Mouse (Mus musculus): Measurements from ENCODE around the gene Cyba. TPM values are rescaled to one million over a fixed set of nuclear protein-coding genes. Genes with fewer than 3 reads are reported as not detected.
A peak's percentile ranks its signal among the peaks of the same experiment; 100 is the strongest.

Cyba gene
- polyA plus RNA-seq, 1 experiment from 2014 or later, result 33.6 TPM

GRCm38 (mm10) chr8:122443262-122444006 lies 10.7 kb upstream of the Cyba start, which contains the start of gene Mvd:
Gene Mvd (minus strand): TSS chr8:122443422.
- ATAC-seq (replicated peaks), result peak; percentile 98
- under 1% methylated on average over 47 of the region's 47 CpGs for WGBS
- H3K9ac ChIP-seq, result peak within 1 kb of the TSS; percentile 94
- H3K27ac ChIP-seq, result peak within 1 kb of the TSS; percentile 98
- H3K36me3 ChIP-seq (replicated peaks), result no peaks in the 10 kb centered on the region; the same call in 1 of the 2 replicates
- no peaks in the 10 kb centered on the region for H3K27me3 ChIP-seq (replicated peaks)
- H3K4me3 ChIP-seq, result peak within 1 kb of the TSS; percentile 78
- peak within 1 kb of the TSS; percentile 92 for H3K4me2 ChIP-seq
- H3K4me1 ChIP-seq, result peaks cover 30% of the 10 kb centered on the region
- no peaks in the 10 kb centered on the region for H3K9me3 ChIP-seq

- Histone ChIP-seq H3K4me2 (peak overlapping the region; percentile 92), H3K9ac (peak overlapping the region; percentile 79), H3K9me3 (no peaks in the 10 kb centered on the region), H3K27ac (peak overlapping the region; percentile 87), H3K4me1 (peaks cover 30% of the 10 kb centered on the region), H3K4me3 (peak overlapping the region; percentile 78), H3K27me3 (replicated peaks) (no peaks in the 10 kb centered on the region), H3K36me3 (replicated peaks) (peaks cover 5% of the 10 kb centered on the region; the same call in 1 of the 2 replicates)
- ATAC-seq (replicated peaks), result peak; percentile 25
- under 1% methylated on average over 12 of the region's 12 CpGs for WGBS
Observed at GRCm38 (mm10) chr8:122442781-122443180, 10.1 kb upstream of the Cyba start.

- H3K36me3 ChIP-seq (replicated peaks), result peaks cover 7% of the 10 kb centered on the region; the same call in 1 of the 2 replicates
- H3K27ac ChIP-seq, result peak overlapping the region; percentile 87
- H3K9me3 ChIP-seq, result no peaks in the 10 kb centered on the region
- H3K4me3 ChIP-seq, result peak overlapping the region; percentile 78
- peaks cover 30% of the 10 kb centered on the region for H3K4me1 ChIP-seq
- ATAC-seq (replicated peaks), result no peak
- no peaks in the 10 kb centered on the region for H3K27me3 ChIP-seq (replicated peaks)
- H3K9ac ChIP-seq, result peak overlapping the region; percentile 79
- 12% methylated on average over 7 of the region's 7 CpGs for WGBS
- peak overlapping the region; percentile 92 for H3K4me2 ChIP-seq
Observed at GRCm38 (mm10) chr8:122442356-122442755, 9.6 kb upstream of the Cyba start.

- 95% methylated on average over 1 of the region's 1 CpGs for WGBS
Observed at GRCm38 (mm10) chr8:122441326-122441725, 8.6 kb upstream of the Cyba start.

GRCm38 (mm10) chr8:122439336-122439735 lies 6.6 kb upstream of the Cyba start:
- Histone ChIP-seq H3K27me3 (replicated peaks) (no peaks in the 10 kb centered on the region), H3K4me1 (peaks cover 14% of the 10 kb centered on the region), H3K9me3 (no peaks in the 10 kb centered on the region), H3K9ac (no peak overlapping the region), H3K4me3 (no peak overlapping the region), H3K27ac (no peak overlapping the region), H3K36me3 (replicated peaks) (peaks cover 25% of the 10 kb centered on the region), H3K4me2 (no peak overlapping the region)
- WGBS, result 95% methylated on average over 16 of the region's 16 CpGs
- ATAC-seq (replicated peaks), result no peak

More at GRCm38 (mm10) chr8:122441326-122441725, 8.6 kb upstream of the Cyba start:
- Histone ChIP-seq H3K9ac (no peak overlapping the region), H3K36me3 (replicated peaks) (peaks cover 12% of the 10 kb centered on the region; the same call in 1 of the 2 replicates), H3K4me2 (no peak overlapping the region), H3K9me3 (no peaks in the 10 kb centered on the region), H3K27ac (no peak overlapping the region), H3K4me3 (no peak overlapping the region), H3K27me3 (replicated peaks) (no peaks in the 10 kb centered on the region), H3K4me1 (peaks cover 30% of the 10 kb centered on the region)
- ATAC-seq (replicated peaks), result no peak

GRCm38 (mm10) chr8:122437708-122438331 lies 5.1 kb upstream of the Cyba start:
- H3K4me3 ChIP-seq, result no peak overlapping the region
- no peaks in the 10 kb centered on the region for H3K9me3 ChIP-seq
- H3K4me1 ChIP-seq, result peaks cover 12% of the 10 kb centered on the region
- no peaks in the 10 kb centered on the region for H3K27me3 ChIP-seq (replicated peaks)
- no peak for ATAC-seq (replicated peaks)
- H3K4me2 ChIP-seq, result no peak overlapping the region
- H3K9ac ChIP-seq, result no peak overlapping the region
- H3K27ac ChIP-seq, result no peak overlapping the region
- WGBS, result 91% methylated on average over 13 of the region's 13 CpGs
- H3K36me3 ChIP-seq (replicated peaks), result peaks cover 26% of the 10 kb centered on the region

GRCm38 (mm10) chr8:122436586-122437125 lies 3.9 kb upstream of the Cyba start:
- H3K4me2 ChIP-seq, result no peak overlapping the region
- no peak for ATAC-seq (replicated peaks)
- no peaks in the 10 kb centered on the region for H3K9me3 ChIP-seq
- H3K9ac ChIP-seq, result no peak overlapping the region
- H3K27me3 ChIP-seq (replicated peaks), result no peaks in the 10 kb centered on the region
- peaks cover 26% of the 10 kb centered on the region for H3K36me3 ChIP-seq (replicated peaks)
- H3K27ac ChIP-seq, result no peak overlapping the region
- H3K4me3 ChIP-seq, result no peak overlapping the region
- WGBS, result 88% methylated on average over 20 of the region's 20 CpGs
- H3K4me1 ChIP-seq, result peaks cover 12% of the 10 kb centered on the region

- peaks cover 26% of the 10 kb centered on the region for H3K36me3 ChIP-seq (replicated peaks)
- H3K27me3 ChIP-seq (replicated peaks), result no peaks in the 10 kb centered on the region
- WGBS, result 94% methylated on average over 9 of the region's 9 CpGs
- H3K9me3 ChIP-seq, result no peaks in the 10 kb centered on the region
- ATAC-seq (replicated peaks), result no peak
- H3K4me2 ChIP-seq, result no peak overlapping the region
- H3K9ac ChIP-seq, result no peak overlapping the region
- H3K4me3 ChIP-seq, result no peak overlapping the region
- no peak overlapping the region for H3K27ac ChIP-seq
- peaks cover 13% of the 10 kb centered on the region for H3K4me1 ChIP-seq
Observed at GRCm38 (mm10) chr8:122436146-122436545, 3.4 kb upstream of the Cyba start.

- H3K36me3 ChIP-seq (replicated peaks), result peaks cover 26% of the 10 kb centered on the region
- no peak overlapping the region for H3K4me3 ChIP-seq
- no peak overlapping the region for H3K9ac ChIP-seq
- 92% methylated on average over 6 of the region's 6 CpGs for WGBS
- no peaks in the 10 kb centered on the region for H3K9me3 ChIP-seq
- H3K4me2 ChIP-seq, result no peak overlapping the region
- peaks cover 13% of the 10 kb centered on the region for H3K4me1 ChIP-seq
- H3K27me3 ChIP-seq (replicated peaks), result no peaks in the 10 kb centered on the region
- H3K27ac ChIP-seq, result no peak overlapping the region
- ATAC-seq (replicated peaks), result no peak
Observed at GRCm38 (mm10) chr8:122435375-122435774, 2.6 kb upstream of the Cyba start.

- H3K4me1 ChIP-seq, result peaks cover 13% of the 10 kb centered on the region
- peaks cover 26% of the 10 kb centered on the region for H3K36me3 ChIP-seq (replicated peaks)
- WGBS, result 70% methylated on average over 11 of the region's 11 CpGs
- no peak overlapping the region for H3K4me2 ChIP-seq
- H3K27ac ChIP-seq, result no peak overlapping the region
- no peaks in the 10 kb centered on the region for H3K27me3 ChIP-seq (replicated peaks)
- no peaks in the 10 kb centered on the region for H3K9me3 ChIP-seq
- H3K4me3 ChIP-seq, result no peak overlapping the region
- ATAC-seq (replicated peaks), result peak; percentile 25; the same call in 1 of the 2 replicates
- H3K9ac ChIP-seq, result no peak overlapping the region
Observed at GRCm38 (mm10) chr8:122433269-122433905, 657 bp upstream of the Cyba start.

- Histone ChIP-seq H3K9ac (peak overlapping the region; percentile 23; the same call in 1 of the 2 replicates), H3K4me2 (peak overlapping the region; percentile 50), H3K4me1 (peaks cover 13% of the 10 kb centered on the region), H3K27me3 (replicated peaks) (no peaks in the 10 kb centered on the region), H3K36me3 (replicated peaks) (peaks cover 14% of the 10 kb centered on the region), H3K4me3 (peak overlapping the region; percentile 25), H3K9me3 (no peaks in the 10 kb centered on the region), H3K27ac (no peak overlapping the region)
- no peak for ATAC-seq (replicated peaks)
- 35% methylated on average over 18 of the region's 18 CpGs for WGBS
Observed at GRCm38 (mm10) chr8:122431694-122432442, 862 bp downstream of the Cyba start.

Data from midbrain, embryonic 15.5 days (tissue).